Mouse (Mus musculus): Measurements from ENCODE around the gene Agbl5. TPM values are rescaled to one million over a fixed set of nuclear protein-coding genes. Genes with fewer than 3 reads are reported as not detected.

Agbl5 gene
- polyA plus RNA-seq, 1 experiment: 3.1 TPM

- Histone ChIP-seq H3K4me3 (peak within 1 kb of the TSS; percentile 17), H3K4me2 (ENCODE audit: low read depth) (peak within 1 kb of the TSS; percentile 66), H3ac (ENCODE audit: control insufficient read depth, insufficient read length) (no peak within 1 kb of the TSS), H3K36me3 (ENCODE audit: control insufficient read depth, insufficient read depth) (no peaks in the 10 kb centered on the region), H3K27me3 (ENCODE audit: control insufficient read depth, insufficient read depth, insufficient read length) (no peaks in the 10 kb centered on the region), H3K79me2 (ENCODE audit: control insufficient read depth, insufficient read depth) (no peaks in the 10 kb centered on the region)
- TF ChIP-seq MYOD1 (IDR thresholded peaks at IDR 0.05; ENCODE audit: control insufficient read depth in 1 of 3, insufficient read length in 2 of 3, low read depth in 2 of 3) (peak in 2 of 3 experiments; percentile 10 to 36), SRF (IDR thresholded peaks at IDR 0.05; ENCODE audit: control insufficient read depth, insufficient read length, low read depth) (no peak), POLR2A (IDR thresholded peaks at IDR 0.05; ENCODE audit: insufficient read length, low read depth) (peak; percentile 30), MYOG (IDR thresholded peaks at IDR 0.05; ENCODE audit: control insufficient read depth in 1 of 3, insufficient read depth in 1 of 3, insufficient read length in 2 of 3, low read depth in 2 of 3) (peak in 1 of 3 experiments; percentile 52), MAX (IDR thresholded peaks at IDR 0.05; ENCODE audit: low read depth) (no peak)
Measured at GRCm38 (mm10) chr5:30944956-30945781, 56.7 kb downstream of the Agbl5 start, which contains the start of gene Cgref1. Cgref1 (minus strand) TSS chr5:30945591.

GRCm38 (mm10) chr5:30948620-30949019 lies 60.1 kb downstream of the Agbl5 start:
- Histone ChIP-seq H3K4me2 (ENCODE audit: low read depth) (peak overlapping the region; percentile 94), H3K79me2 (ENCODE audit: control insufficient read depth, insufficient read depth) (peaks cover 16% of the 10 kb centered on the region), H3K36me3 (ENCODE audit: control insufficient read depth, insufficient read depth) (peaks cover 3% of the 10 kb centered on the region), H3K27me3 (ENCODE audit: control insufficient read depth, insufficient read depth, insufficient read length) (no peaks in the 10 kb centered on the region), H3ac (ENCODE audit: control insufficient read depth, insufficient read length) (no peak overlapping the region), H3K4me3 (peak overlapping the region; percentile 39)
- no peak for TF ChIP-seq MYOD1 (IDR thresholded peaks at IDR 0.05; ENCODE audit: control insufficient read depth in 1 of 3, insufficient read length in 2 of 3, low read depth in 2 of 3)
- no peak for TF ChIP-seq SRF (IDR thresholded peaks at IDR 0.05; ENCODE audit: control insufficient read depth, insufficient read length, low read depth)
- no peak for TF ChIP-seq MAX (IDR thresholded peaks at IDR 0.05; ENCODE audit: low read depth)
- no peak for TF ChIP-seq POLR2A (IDR thresholded peaks at IDR 0.05; ENCODE audit: insufficient read length, low read depth)
- no peak for TF ChIP-seq MYOG (IDR thresholded peaks at IDR 0.05; ENCODE audit: control insufficient read depth in 1 of 3, insufficient read depth in 1 of 3, insufficient read length in 2 of 3, low read depth in 2 of 3)
- TF ChIP-seq E2F4 (IDR thresholded peaks at IDR 0.05; ENCODE audit: insufficient read depth): no peak
- no peak for TF ChIP-seq TCF3 (IDR thresholded peaks at IDR 0.05; ENCODE audit: insufficient read length, low read depth)
- no peak for TF ChIP-seq REST (IDR thresholded peaks at IDR 0.05; ENCODE audit: insufficient read depth, insufficient read length)
- no peak for TF ChIP-seq CEBPB (IDR thresholded peaks at IDR 0.05; ENCODE audit: insufficient read depth, poor library complexity, severe bottlenecking)
- no peak for TF ChIP-seq USF1 (IDR thresholded peaks at IDR 0.05; ENCODE audit: low read depth)
- no peak for TF ChIP-seq TCF12 (IDR thresholded peaks at IDR 0.05; ENCODE audit: insufficient read depth, poor library complexity, severe bottlenecking)
- TF ChIP-seq POLR2AphosphoS2 (IDR thresholded peaks at IDR 0.05; ENCODE audit: insufficient read length, low read depth): no peak

- peak overlapping the region; percentile 41 for H3ac ChIP-seq (ENCODE audit: control insufficient read depth, insufficient read length)
- TF ChIP-seq E2F4 (IDR thresholded peaks at IDR 0.05; ENCODE audit: insufficient read depth) (peak; percentile 60), USF1 (IDR thresholded peaks at IDR 0.05; ENCODE audit: low read depth) (no peak), REST (IDR thresholded peaks at IDR 0.05; ENCODE audit: insufficient read depth, insufficient read length) (no peak), POLR2AphosphoS2 (IDR thresholded peaks at IDR 0.05; ENCODE audit: insufficient read length, low read depth) (peak; percentile 75), CEBPB (IDR thresholded peaks at IDR 0.05; ENCODE audit: insufficient read depth, poor library complexity, severe bottlenecking) (no peak), TCF3 (IDR thresholded peaks at IDR 0.05; ENCODE audit: insufficient read length, low read depth) (no peak), SRF (IDR thresholded peaks at IDR 0.05; ENCODE audit: control insufficient read depth, insufficient read length, low read depth) (no peak), MAX (IDR thresholded peaks at IDR 0.05; ENCODE audit: low read depth) (no peak), POLR2A (IDR thresholded peaks at IDR 0.05; ENCODE audit: insufficient read length, low read depth) (peak; percentile 83), MYOG (IDR thresholded peaks at IDR 0.05; ENCODE audit: control insufficient read depth in 1 of 3, insufficient read depth in 1 of 3, insufficient read length in 2 of 3, low read depth in 2 of 3) (peak; percentile 3 to 88 (median 55)), MYOD1 (IDR thresholded peaks at IDR 0.05; ENCODE audit: control insufficient read depth in 1 of 3, insufficient read length in 2 of 3, low read depth in 2 of 3) (peak in 2 of 3 experiments; percentile 64 to 83), TCF12 (IDR thresholded peaks at IDR 0.05; ENCODE audit: insufficient read depth, poor library complexity, severe bottlenecking) (peak; percentile 5)
- H3K79me2 ChIP-seq (ENCODE audit: control insufficient read depth, insufficient read depth): peaks cover 20% of the 10 kb centered on the region
- no peaks in the 10 kb centered on the region for H3K27me3 ChIP-seq (ENCODE audit: control insufficient read depth, insufficient read depth, insufficient read length)
- peak overlapping the region; percentile 94 for H3K4me2 ChIP-seq (ENCODE audit: low read depth)
- H3K4me3 ChIP-seq: peak overlapping the region; percentile 39
- H3K36me3 ChIP-seq (ENCODE audit: control insufficient read depth, insufficient read depth): peaks cover 14% of the 10 kb centered on the region
Measured at GRCm38 (mm10) chr5:30949654-30950326, 61.3 kb downstream of the Agbl5 start.

GRCm38 (mm10) chr5:30950451-30950850 lies 62.0 kb downstream of the Agbl5 start:
- TF ChIP-seq POLR2AphosphoS2 (IDR thresholded peaks at IDR 0.05; ENCODE audit: insufficient read length, low read depth) (peak; percentile 80), E2F4 (IDR thresholded peaks at IDR 0.05; ENCODE audit: insufficient read depth) (no peak)
- peaks cover 20% of the 10 kb centered on the region for H3K79me2 ChIP-seq (ENCODE audit: control insufficient read depth, insufficient read depth)
- peak overlapping the region; percentile 39 for H3K4me3 ChIP-seq
- H3K36me3 ChIP-seq (ENCODE audit: control insufficient read depth, insufficient read depth): peaks cover 19% of the 10 kb centered on the region
- H3K4me2 ChIP-seq (ENCODE audit: low read depth): peak overlapping the region; percentile 79
- H3K27me3 ChIP-seq (ENCODE audit: control insufficient read depth, insufficient read depth, insufficient read length): no peaks in the 10 kb centered on the region
- H3ac ChIP-seq (ENCODE audit: control insufficient read depth, insufficient read length): peak overlapping the region; percentile 41
